Mouse (Mus musculus) spleen, adult 2 months (tissue): ENCODE results near the gene Cpsf4l. TPM values are rescaled to one million over a fixed set of nuclear protein-coding genes. Genes with fewer than 3 reads are reported as not detected.

Source experiments
- DNase-seq, 2 experiments: peaks; one replicate each; pipeline versions ENCODE4 v3.0.0 to v3.0.0-alpha.2; 2012 to 2021; ENCODE audit warnings: low spot score in 2 of 2, low read depth in 1 of 2
- H3K27ac ChIP-seq: fragments of 200-500 bp; 2 replicates; pipeline ENCODE4 v1.5.1; 2012; ENCODE audit warnings: low read length, inconsistent platforms; ENCODE audit not compliant: insufficient read depth
- H3K27me3 ChIP-seq: fragments of 200-500 bp; 2 replicates; pipeline ENCODE4 v1.6.1; 2012; ENCODE audit warnings: mild to moderate bottlenecking, moderate library complexity, low read length, inconsistent platforms; ENCODE audit not compliant: control insufficient read depth, insufficient read depth
- H3K36me3 ChIP-seq: fragments of 200-500 bp; 2 replicates; pipeline ENCODE4 v1.6.1; 2012; ENCODE audit warnings: mild to moderate bottlenecking, low read length, inconsistent platforms; ENCODE audit not compliant: control insufficient read depth, insufficient read depth
- H3K4me1 ChIP-seq: fragments of 200-500 bp; 2 replicates; pipeline ENCODE4 v1.6.1; 2011; ENCODE audit warnings: inconsistent platforms; ENCODE audit not compliant: control insufficient read depth, insufficient read depth, insufficient read length
- H3K4me3 ChIP-seq: fragments of 200-500 bp; 2 replicates; pipeline ENCODE4 v1.5.1; 2011; ENCODE audit warnings: mild to moderate bottlenecking, inconsistent platforms; ENCODE audit not compliant: insufficient read depth, insufficient read length; ENCODE audit errors: extremely low read depth
- CTCF ChIP-seq: fragments of 200-500 bp; IDR thresholded peaks from 2 replicates; pipeline ENCODE4 v1.5.1; 2011; ENCODE audit warnings: mild to moderate bottlenecking, inconsistent platforms; ENCODE audit not compliant: insufficient read depth, insufficient read length, insufficient replicate concordance; ENCODE audit errors: extremely low read depth
- POLR2A ChIP-seq: fragments of 200-500 bp; IDR thresholded peaks from 2 replicates; pipeline ENCODE4 v1.6.1; 2011; ENCODE audit warnings: low read depth, low read length, inconsistent platforms
- WGBS: fragments of 180-500 bp; shearing (Covaris S2); methylation state at CpG from one replicate; pipeline ENCODE4 v1.1.7; 2018; 5-methylcytosine and 5-hydroxymethylcytosine counted together
- polyA plus RNA-seq: library from polyadenylated mRNA; depleted of rRNA; stranded (reverse); fragments of >200 nt; gene quantifications from 2 replicates; pipeline ENCODE4 v1.2.3, GENCODE M21; 2012

Cpsf4l gene
- polyA plus RNA-seq, 1 experiment, result not detected

DNA sequence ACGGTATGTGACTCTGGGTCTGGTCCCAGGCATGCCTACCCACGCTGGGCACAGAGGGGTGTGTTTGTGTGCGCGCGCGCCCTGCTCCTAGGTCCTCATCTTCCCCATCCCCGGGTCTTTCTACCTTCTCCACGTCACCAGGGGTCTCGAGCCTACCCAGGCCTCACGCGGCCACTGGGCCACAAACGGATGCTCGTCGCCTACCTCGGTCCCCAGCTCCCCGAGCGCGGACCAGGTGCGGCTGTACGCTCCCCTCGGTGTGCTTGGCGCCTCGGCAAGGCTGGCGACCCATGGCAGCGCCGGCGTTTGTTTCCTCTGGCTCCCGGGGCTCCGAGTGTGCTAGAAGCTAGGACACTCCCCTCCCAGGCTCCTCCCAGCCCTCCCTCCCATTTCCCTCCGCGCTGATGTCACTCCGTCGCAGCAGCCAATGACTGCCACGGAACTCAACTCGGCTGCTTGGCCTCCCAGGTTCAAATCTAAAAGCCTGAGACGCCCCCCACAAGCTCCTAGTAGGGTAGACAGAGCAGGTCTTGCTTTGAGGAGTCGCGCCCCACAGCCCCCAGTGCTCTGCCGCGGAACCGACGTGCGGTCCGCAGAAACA lies 41.8 kb upstream of the Cpsf4l start, which contains the start of gene Cdc42ep4:
Cdc42ep4 (minus strand) TSS at position 398 of the 601 bp plus-strand sequence.
- TF ChIP-seq CTCF (no peak), POLR2A (peak; percentile 68)
- Histone ChIP-seq H3K36me3 (no peaks in the 10 kb centered on the region), H3K27ac (peak within 1 kb of the TSS; percentile 75), H3K27me3 (no peaks in the 10 kb centered on the region), H3K4me3 (peak within 1 kb of the TSS; percentile 71), H3K4me1 (no peaks in the 10 kb centered on the region)
- peak; percentile 75 to 80 for DNase-seq
- WGBS, result under 1% methylated on average over 44 of the region's 44 CpGs

DNA sequence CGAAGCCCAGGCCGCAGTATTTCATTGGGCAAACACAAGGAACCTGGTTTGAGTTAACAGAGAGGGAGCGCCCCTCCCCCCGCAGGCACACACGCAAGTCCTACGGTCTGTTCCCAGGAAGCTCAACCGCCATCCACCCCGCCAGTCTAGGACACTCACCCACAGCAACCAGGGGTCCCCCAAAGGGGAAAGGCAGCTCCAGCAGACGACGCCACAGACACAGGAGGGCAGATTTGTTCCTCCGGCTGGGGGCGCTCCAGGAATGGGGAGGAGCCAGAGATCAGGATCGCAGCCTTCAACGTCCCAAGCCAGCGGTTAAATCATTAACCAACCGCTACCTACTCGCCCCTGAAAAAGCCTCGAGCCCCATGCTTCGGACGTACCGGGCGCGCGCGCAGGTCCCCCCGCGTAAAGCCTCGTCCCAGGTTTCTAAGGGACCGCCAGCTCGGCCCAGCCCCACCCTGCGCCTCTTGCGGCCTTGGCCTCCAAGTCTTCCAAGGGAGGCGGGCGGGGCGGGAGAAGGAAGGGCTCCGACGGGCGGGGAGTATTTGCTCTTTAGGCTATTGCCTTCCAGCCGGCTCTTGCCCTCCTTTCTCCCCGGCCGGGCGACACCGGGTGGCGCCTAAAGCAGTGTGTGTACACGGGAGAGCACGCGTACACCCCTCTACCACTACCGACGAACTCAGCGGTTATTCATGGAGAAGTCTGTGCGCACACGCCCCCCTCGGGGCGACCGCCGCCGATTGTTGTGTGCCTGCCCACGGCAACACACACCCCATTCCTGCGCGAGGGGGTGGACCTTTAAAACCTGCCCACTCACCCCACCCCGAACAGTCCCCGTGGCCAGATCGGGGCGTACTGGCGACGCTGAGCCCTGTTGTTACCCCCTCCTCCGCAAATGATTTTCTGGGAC lies 41.0 kb upstream of the Cpsf4l start:
- Histone ChIP-seq H3K27ac (peak overlapping the region; percentile 56), H3K4me3 (peak overlapping the region; percentile 71), H3K27me3 (no peaks in the 10 kb centered on the region), H3K36me3 (no peaks in the 10 kb centered on the region), H3K4me1 (no peaks in the 10 kb centered on the region)
- DNase-seq, result peak; percentile 19 to 66
- TF ChIP-seq CTCF (peak; percentile 45; the same call in 1 of the 2 replicates), POLR2A (no peak)
- WGBS, result 2% methylated on average over 67 of the region's 67 CpGs

DNA sequence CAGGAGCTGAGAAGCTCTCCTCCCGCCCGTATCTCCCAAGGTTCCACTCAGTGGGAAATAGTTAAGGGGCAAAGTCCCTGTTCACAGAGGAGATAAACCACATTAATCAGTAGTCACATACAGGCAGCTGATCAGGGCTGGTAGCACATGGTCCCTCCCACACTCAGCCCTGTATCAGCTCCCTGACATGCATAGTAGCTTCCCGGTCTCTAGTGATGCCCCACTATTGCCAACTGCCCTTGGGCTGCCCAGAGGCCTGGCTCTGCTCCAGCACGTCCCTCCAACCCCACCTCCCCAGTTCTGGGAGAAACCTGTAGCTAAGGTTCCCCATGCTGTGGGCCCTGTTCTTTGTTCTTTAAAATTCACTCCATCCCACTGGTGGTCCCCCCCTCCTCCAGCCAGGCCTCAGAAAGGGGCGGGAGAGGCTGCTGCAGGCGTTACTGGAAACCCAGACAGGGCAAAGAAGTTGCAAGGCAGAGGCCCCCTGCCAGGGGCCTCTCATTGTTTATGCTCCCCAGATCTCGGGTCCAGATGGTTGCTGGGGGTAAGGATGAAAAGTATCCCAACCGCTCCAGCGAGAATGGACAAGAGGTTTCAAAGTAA lies 40.0 kb upstream of the Cpsf4l start:
- H3K36me3 ChIP-seq, result no peaks in the 10 kb centered on the region
- H3K4me3 ChIP-seq, result peak overlapping the region; percentile 71; the same call in 1 of the 2 replicates
- no peak for TF ChIP-seq POLR2A
- no peak for TF ChIP-seq CTCF
- no peaks in the 10 kb centered on the region for H3K4me1 ChIP-seq
- peak overlapping the region; percentile 26; the same call in 1 of the 2 replicates for H3K27ac ChIP-seq
- DNase-seq, result no peak
- no peaks in the 10 kb centered on the region for H3K27me3 ChIP-seq
- WGBS, result 60% methylated on average over 9 of the region's 9 CpGs

DNA sequence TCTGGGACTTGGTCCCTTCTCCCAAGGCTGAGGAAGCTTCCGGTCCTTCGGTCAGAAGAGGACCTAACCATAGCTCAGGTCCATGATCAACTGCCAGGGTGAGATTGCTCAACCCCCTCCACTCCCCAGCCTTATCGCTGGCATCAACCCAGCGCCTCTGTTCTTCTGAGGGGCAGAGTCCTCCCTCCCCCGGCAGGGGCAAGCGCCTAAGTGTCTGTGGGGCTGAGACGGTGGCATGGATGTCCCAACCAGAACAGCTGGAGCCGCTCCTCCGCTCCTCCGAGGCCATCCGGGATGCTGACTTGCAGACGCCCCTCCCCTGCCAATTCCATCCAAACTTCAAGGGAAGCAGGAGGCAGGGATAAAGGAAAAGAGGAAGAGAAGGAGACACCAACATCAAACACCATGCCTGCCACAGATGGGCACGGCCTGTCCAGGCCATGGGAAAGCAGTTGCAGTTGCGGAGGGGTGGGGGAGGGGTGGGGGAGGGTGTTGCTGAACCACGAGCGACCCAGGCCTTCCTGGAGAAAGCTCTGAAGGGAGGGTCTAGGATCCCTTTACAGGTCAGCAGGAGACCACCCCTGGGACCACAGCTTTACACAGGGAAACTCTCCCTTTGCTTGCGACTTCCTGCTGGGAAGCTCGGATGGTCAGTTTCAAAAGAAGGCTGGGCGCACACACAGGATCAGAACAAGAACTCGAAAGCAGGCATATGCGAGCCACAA lies 39.1 kb upstream of the Cpsf4l start:
- Histone ChIP-seq H3K4me3 (peak overlapping the region; percentile 16; the same call in 1 of the 2 replicates), H3K4me1 (no peaks in the 10 kb centered on the region), H3K27me3 (no peaks in the 10 kb centered on the region), H3K27ac (peak overlapping the region; percentile 26; the same call in 1 of the 2 replicates), H3K36me3 (no peaks in the 10 kb centered on the region)
- TF ChIP-seq POLR2A, result no peak
- TF ChIP-seq CTCF, result no peak
- DNase-seq, result peak in 1 of 2 experiments; percentile 16
- 73% methylated on average over 21 of the region's 21 CpGs for WGBS

DNA sequence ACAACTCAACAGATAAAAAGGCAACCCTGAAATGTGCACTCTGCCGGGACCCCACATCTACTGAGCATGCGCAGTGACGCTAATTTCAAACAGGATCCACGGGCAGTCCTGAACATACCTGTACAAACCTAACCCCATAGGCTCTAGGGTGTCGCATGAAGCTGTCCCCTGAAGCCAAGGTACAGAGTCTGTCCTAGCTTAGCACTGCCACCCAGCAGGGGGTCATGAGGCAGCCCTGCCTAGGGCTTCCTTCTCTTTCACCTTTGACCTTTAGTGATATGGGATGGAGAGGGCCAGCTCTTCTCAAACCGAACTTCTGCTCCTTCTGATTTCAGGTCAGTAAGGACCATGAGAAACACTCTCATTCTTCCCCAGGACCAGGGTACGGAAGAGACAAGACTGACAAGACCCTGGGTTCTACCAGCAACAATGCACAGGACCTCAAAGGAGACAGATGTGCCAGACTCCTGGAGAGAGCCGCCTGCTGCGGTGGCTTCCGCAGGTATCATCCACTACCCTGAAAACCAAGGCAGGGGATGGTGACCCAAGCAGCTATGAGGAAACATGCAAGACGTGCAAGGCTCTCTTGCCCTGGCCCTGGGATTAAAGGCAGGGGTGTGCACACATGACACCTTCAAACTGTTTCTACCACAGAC lies 38.0 kb upstream of the Cpsf4l start:
- 85% methylated on average over 11 of the region's 11 CpGs for WGBS
- H3K36me3 ChIP-seq, result no peaks in the 10 kb centered on the region; the same call in 1 of the 2 replicates
- TF ChIP-seq POLR2A, result no peak
- TF ChIP-seq CTCF, result no peak
- no peaks in the 10 kb centered on the region for H3K27me3 ChIP-seq
- H3K4me1 ChIP-seq, result no peaks in the 10 kb centered on the region
- no peak overlapping the region; the same call in 1 of the 2 replicates for H3K27ac ChIP-seq
- H3K4me3 ChIP-seq, result no peak overlapping the region
- no peak for DNase-seq

DNA sequence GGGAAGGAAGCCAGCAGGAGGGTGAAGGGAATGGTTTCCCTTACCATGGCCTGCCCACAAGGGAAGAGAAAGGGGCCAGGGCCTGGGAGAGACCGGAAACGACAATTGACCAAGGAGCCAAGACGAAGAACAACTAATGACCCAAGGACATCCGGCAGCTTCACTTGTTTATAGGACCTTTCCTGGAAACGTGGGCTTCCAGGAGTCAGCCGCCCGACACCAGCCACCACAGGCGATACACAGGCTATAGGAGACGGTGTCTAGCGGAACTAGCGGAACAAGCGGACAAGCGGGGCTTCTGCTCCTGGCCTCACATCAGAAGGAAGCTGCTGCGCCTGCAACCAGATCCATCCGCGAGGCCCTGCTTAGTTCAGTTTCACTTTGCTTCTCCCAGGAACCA lies 37.2 kb upstream of the Cpsf4l start:
- TF ChIP-seq CTCF (no peak), POLR2A (no peak)
- Histone ChIP-seq H3K4me1 (no peaks in the 10 kb centered on the region), H3K36me3 (no peaks in the 10 kb centered on the region; the same call in 1 of the 2 replicates), H3K4me3 (peak overlapping the region; percentile 5; the same call in 1 of the 2 replicates), H3K27ac (peak overlapping the region; percentile 11; the same call in 1 of the 2 replicates), H3K27me3 (no peaks in the 10 kb centered on the region)
- 21% methylated on average over 16 of the region's 16 CpGs for WGBS
- no peak for DNase-seq
